Mouse (Mus musculus): ENCODE results near the gene Twnk. TPM values are rescaled to one million over a fixed set of nuclear protein-coding genes. Genes with fewer than 3 reads are reported as not detected.

Gene Twnk
- polyA plus RNA-seq, 1 experiment from 2014 or later: 18.0 TPM

DNA sequence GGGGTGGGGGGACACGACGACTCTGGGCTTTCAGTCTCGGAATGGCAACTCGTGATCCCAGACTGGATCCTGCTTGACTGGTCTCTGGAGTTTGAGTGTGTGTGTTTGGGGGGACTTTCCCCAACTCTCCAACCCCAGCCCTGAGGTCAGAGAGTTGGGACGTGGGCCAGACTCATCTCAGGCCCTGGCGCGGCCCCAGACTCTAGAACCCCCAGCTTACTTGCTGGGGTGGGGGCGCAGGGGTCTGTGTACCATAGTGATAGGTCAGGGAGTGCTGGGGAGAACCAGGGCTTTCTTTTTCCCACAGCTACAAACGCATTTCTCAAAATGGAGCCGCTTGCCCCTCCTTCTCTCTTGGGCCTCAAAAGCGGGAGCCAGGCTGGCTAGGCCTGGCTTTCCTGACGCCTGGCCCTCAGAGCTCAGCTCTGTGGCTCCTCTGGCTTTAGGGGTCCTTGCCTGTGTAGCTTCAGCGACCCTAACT, 12.9 kb downstream of the Twnk start:
- peak; percentile 53 for DNase-seq (ENCODE audit: low spot score)
- H3K9me3 ChIP-seq (replicated peaks; ENCODE audit: control insufficient read depth, low read length): no peaks in the 10 kb centered on the region
- ATAC-seq (replicated peaks; ENCODE audit: insufficient number of reproducible peaks, low FRiP score, low TSS enrichment, low read depth): no peak
- peak overlapping the region; percentile 97 for H3K27ac ChIP-seq (replicated peaks; ENCODE audit: low read depth, low read length)
- H3K27me3 ChIP-seq (ENCODE audit: control insufficient read depth, insufficient read depth, low read length): no peaks in the 10 kb centered on the region
- H3K4me1 ChIP-seq (ENCODE audit: control insufficient read depth, insufficient read depth, low read length): peaks cover 2% of the 10 kb centered on the region; the same call in 1 of the 2 replicates
- peak overlapping the region; percentile 78 for H3K4me3 ChIP-seq (ENCODE audit: low read depth, low read length)
- H3K9ac ChIP-seq (replicated peaks; ENCODE audit: low read length): peak overlapping the region; percentile 96
- H3K36me3 ChIP-seq (replicated peaks; ENCODE audit: control insufficient read depth, insufficient read depth, low read depth, low read length): no peaks in the 10 kb centered on the region
- WGBS: 0% methylated on average over 13 of the region's 13 CpGs
- H3K4me2 ChIP-seq (ENCODE audit: low read depth, low read length): peak overlapping the region; percentile 90

DNA sequence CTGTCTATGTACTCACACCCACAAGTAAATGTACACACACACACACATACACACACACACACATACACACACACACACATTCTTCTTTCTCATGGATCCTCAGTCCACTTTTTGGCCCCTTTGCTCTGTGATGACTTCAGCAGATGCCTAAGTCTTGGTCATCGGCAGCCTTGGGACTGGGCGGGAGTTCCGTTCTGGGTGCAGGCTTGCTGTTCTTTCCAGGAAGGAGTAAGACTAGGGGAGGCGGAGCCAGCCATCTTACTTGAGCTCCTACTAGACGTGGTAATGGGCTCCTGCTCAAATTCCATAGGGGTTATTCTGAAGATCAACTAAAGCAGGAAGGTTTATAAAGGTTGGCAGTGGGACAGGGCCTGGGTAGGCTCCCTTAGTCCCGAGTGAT, 14.9 kb downstream of the Twnk start:
- Histone ChIP-seq H3K27ac (replicated peaks; ENCODE audit: low read depth, low read length) (no peak overlapping the region), H3K9me3 (replicated peaks; ENCODE audit: control insufficient read depth, low read length) (no peaks in the 10 kb centered on the region), H3K9ac (replicated peaks; ENCODE audit: low read length) (no peak overlapping the region), H3K27me3 (ENCODE audit: control insufficient read depth, insufficient read depth, low read length) (no peaks in the 10 kb centered on the region), H3K4me1 (ENCODE audit: control insufficient read depth, insufficient read depth, low read length) (peaks cover 4% of the 10 kb centered on the region), H3K4me3 (ENCODE audit: low read depth, low read length) (no peak overlapping the region), H3K4me2 (ENCODE audit: low read depth, low read length) (no peak overlapping the region), H3K36me3 (replicated peaks; ENCODE audit: control insufficient read depth, insufficient read depth, low read depth, low read length) (peaks cover 6% of the 10 kb centered on the region)
- no peak for DNase-seq (ENCODE audit: low spot score)
- ATAC-seq (replicated peaks; ENCODE audit: insufficient number of reproducible peaks, low FRiP score, low TSS enrichment, low read depth): no peak
- 59% methylated on average over 6 of the region's 6 CpGs for WGBS

DNA sequence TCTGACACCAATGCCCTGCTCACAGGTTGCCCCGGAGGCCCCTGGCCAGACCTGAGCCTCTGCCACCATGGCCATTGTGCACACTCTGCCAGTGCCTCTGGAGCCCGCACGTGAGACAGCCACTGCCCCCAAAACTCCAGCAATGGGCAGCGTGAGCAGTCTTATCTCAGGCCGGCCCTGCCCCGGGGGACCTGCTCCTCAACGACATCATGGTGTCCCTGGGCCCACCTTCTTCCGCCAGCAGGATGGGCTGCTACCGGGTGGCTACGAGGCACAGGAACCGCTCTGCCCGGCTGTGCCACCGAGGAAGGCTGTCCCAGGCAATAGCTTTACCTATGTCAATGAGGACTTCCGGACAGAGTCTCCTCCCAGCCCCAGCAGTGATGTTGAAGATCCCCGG, 15.9 kb downstream of the Twnk start:
- Histone ChIP-seq H3K27me3 (ENCODE audit: control insufficient read depth, insufficient read depth, low read length) (no peaks in the 10 kb centered on the region), H3K4me2 (ENCODE audit: low read depth, low read length) (no peak overlapping the region), H3K9me3 (replicated peaks; ENCODE audit: control insufficient read depth, low read length) (no peaks in the 10 kb centered on the region), H3K9ac (replicated peaks; ENCODE audit: low read length) (no peak overlapping the region), H3K27ac (replicated peaks; ENCODE audit: low read depth, low read length) (no peak overlapping the region), H3K36me3 (replicated peaks; ENCODE audit: control insufficient read depth, insufficient read depth, low read depth, low read length) (peaks cover 11% of the 10 kb centered on the region), H3K4me1 (ENCODE audit: control insufficient read depth, insufficient read depth, low read length) (peaks cover 4% of the 10 kb centered on the region), H3K4me3 (ENCODE audit: low read depth, low read length) (no peak overlapping the region)
- WGBS: 92% methylated on average over 15 of the region's 15 CpGs
- DNase-seq (ENCODE audit: low spot score) (no peak), ATAC-seq (replicated peaks; ENCODE audit: insufficient number of reproducible peaks, low FRiP score, low TSS enrichment, low read depth) (no peak)

DNA sequence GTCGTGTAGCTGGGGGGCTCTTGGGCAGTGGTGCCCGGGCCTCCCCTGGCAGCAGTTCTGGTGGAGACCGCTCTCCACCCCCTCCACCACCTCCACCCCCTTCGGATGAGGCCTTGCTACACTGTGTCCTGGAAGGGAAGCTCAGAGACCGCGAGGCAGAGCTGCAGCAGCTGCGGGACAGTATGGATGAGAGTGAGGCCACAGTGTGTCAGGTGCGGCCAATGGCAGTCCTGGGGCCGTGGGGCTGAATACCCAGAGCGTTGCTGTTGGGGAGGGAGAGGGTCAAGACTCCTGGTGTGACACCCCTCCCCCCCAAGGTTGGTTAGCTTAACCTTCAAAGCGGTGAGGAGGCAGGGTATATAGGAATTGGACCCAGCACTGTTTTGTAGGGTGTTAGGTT, 18.5 kb downstream of the Twnk start:
- Histone ChIP-seq H3K9ac (replicated peaks; ENCODE audit: low read length) (no peak overlapping the region), H3K9me3 (replicated peaks; ENCODE audit: control insufficient read depth, low read length) (no peaks in the 10 kb centered on the region), H3K36me3 (replicated peaks; ENCODE audit: control insufficient read depth, insufficient read depth, low read depth, low read length) (peaks cover 23% of the 10 kb centered on the region), H3K27me3 (ENCODE audit: control insufficient read depth, insufficient read depth, low read length) (no peaks in the 10 kb centered on the region), H3K4me2 (ENCODE audit: low read depth, low read length) (no peak overlapping the region), H3K27ac (replicated peaks; ENCODE audit: low read depth, low read length) (no peak overlapping the region), H3K4me1 (ENCODE audit: control insufficient read depth, insufficient read depth, low read length) (peaks cover 4% of the 10 kb centered on the region), H3K4me3 (ENCODE audit: low read depth, low read length) (no peak overlapping the region)
- 83% methylated on average over 11 of the region's 11 CpGs for WGBS
- ATAC-seq (replicated peaks; ENCODE audit: insufficient number of reproducible peaks, low FRiP score, low TSS enrichment, low read depth): no peak
- DNase-seq (ENCODE audit: low spot score): no peak

DNA sequence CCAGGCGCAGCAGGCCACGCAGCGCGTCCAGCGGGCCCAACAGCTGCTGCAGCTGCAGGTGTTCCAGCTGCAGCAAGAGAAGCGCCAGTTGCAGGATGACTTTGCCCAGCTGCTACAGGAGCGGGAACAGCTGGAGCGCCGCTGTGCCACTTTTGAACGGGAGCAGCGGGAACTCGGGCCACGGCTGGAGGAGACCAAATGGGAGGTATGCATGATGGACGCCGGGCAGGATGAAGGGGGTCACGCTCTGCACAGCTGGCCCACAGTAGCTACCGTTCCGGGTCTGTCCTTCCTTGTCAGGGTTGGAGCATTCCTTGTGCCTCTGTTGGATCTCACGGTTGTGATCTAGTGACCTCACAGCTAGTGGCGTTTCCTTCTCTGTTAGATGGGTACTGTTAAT, 19.3 kb downstream of the Twnk start:
- peaks cover 4% of the 10 kb centered on the region for H3K4me1 ChIP-seq (ENCODE audit: control insufficient read depth, insufficient read depth, low read length)
- 90% methylated on average over 20 of the region's 20 CpGs for WGBS
- no peak overlapping the region for H3K4me2 ChIP-seq (ENCODE audit: low read depth, low read length)
- DNase-seq (ENCODE audit: low spot score): no peak
- no peak overlapping the region for H3K9ac ChIP-seq (replicated peaks; ENCODE audit: low read length)
- no peaks in the 10 kb centered on the region for H3K9me3 ChIP-seq (replicated peaks; ENCODE audit: control insufficient read depth, low read length)
- H3K27me3 ChIP-seq (ENCODE audit: control insufficient read depth, insufficient read depth, low read length): no peaks in the 10 kb centered on the region
- no peak overlapping the region for H3K27ac ChIP-seq (replicated peaks; ENCODE audit: low read depth, low read length)
- H3K36me3 ChIP-seq (replicated peaks; ENCODE audit: control insufficient read depth, insufficient read depth, low read depth, low read length): peaks cover 23% of the 10 kb centered on the region
- no peak for ATAC-seq (replicated peaks; ENCODE audit: insufficient number of reproducible peaks, low FRiP score, low TSS enrichment, low read depth)
- no peak overlapping the region for H3K4me3 ChIP-seq (ENCODE audit: low read depth, low read length)

DNA sequence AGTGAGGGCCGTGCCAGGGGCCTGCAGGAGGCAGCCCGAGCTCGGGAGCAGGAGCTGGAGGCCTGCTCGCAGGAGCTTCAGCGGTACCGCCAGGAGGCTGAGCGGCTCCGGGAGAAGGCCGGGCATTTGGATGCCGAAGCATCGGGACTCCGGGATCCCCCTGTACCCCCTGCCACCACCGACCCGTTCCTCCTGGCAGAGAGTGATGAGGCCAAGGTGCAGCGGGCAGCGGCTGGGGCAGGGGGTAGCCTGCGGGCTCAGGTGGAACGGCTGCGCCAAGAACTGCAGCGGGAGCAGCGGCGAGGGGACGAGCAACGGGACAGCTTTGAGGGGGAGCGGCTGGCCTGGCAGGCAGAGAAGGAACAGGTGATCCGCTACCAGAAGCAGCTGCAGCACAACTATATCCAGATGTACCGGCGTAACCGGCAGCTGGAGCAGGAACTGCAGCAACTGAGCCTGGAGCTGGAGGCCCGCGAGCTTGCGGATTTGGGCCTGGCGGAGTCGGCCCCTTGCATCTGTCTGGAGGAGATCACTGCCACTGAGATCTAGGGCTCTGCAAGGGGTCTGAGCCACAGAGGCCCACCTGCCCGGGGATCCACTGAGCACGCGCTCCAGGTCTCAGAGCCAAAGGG, 20.6 kb downstream of the Twnk start:
- Histone ChIP-seq H3K27ac (replicated peaks; ENCODE audit: low read depth, low read length) (no peak overlapping the region), H3K4me1 (ENCODE audit: control insufficient read depth, insufficient read depth, low read length) (peaks cover 4% of the 10 kb centered on the region)

DNA sequence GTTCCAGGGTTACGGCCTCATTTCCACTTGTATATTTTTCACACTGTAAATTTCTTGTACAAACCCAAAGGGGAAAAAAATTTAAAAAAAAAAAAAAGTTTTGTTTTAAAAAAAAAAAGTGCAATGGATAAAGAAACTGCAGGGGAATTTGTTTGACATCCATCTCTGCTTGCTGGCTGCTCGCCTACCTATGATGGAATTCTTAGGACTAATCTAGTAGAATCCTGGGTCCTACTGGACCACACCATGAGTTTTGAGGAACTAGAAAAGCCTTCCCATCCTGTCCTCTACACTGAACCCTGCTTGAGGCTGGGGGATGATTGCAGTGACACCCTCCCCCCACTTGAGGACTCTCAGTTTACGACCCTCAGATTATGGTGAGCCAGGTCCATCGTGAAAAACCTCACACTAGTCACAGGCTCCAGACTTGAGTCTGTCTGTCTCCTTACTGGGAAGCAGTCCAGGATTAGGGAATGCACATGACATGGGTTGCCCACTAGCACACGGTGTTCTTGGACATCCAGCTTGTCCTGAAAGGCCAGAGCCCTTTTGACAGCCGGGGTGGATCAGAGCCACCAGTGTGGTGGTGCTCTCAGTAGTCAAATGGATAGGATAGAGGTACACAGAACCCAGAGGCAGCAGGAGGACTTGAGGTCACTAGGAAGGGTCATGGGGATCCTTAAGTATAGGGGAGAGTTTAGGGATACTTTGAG, 21.7 kb downstream of the Twnk start:
- Histone ChIP-seq H3K27ac (replicated peaks; ENCODE audit: low read depth, low read length) (no peak overlapping the region), H3K9ac (replicated peaks; ENCODE audit: low read length) (no peak overlapping the region), H3K36me3 (replicated peaks; ENCODE audit: control insufficient read depth, insufficient read depth, low read depth, low read length) (peaks cover 23% of the 10 kb centered on the region), H3K4me2 (ENCODE audit: low read depth, low read length) (no peak overlapping the region), H3K4me3 (ENCODE audit: low read depth, low read length) (no peak overlapping the region), H3K4me1 (ENCODE audit: control insufficient read depth, insufficient read depth, low read length) (peaks cover 2% of the 10 kb centered on the region), H3K27me3 (ENCODE audit: control insufficient read depth, insufficient read depth, low read length) (no peaks in the 10 kb centered on the region), H3K9me3 (replicated peaks; ENCODE audit: control insufficient read depth, low read length) (no peaks in the 10 kb centered on the region)
- WGBS: 76% methylated on average over 6 of the region's 6 CpGs
- ATAC-seq (replicated peaks; ENCODE audit: insufficient number of reproducible peaks, low FRiP score, low TSS enrichment, low read depth): no peak
- no peak for DNase-seq (ENCODE audit: low spot score)

More for the DNA sequence above, 20.6 kb downstream of the Twnk start:
- Histone ChIP-seq H3K36me3 (replicated peaks; ENCODE audit: control insufficient read depth, insufficient read depth, low read depth, low read length) (peaks cover 23% of the 10 kb centered on the region), H3K27me3 (ENCODE audit: control insufficient read depth, insufficient read depth, low read length) (no peaks in the 10 kb centered on the region), H3K9ac (replicated peaks; ENCODE audit: low read length) (no peak overlapping the region), H3K4me2 (ENCODE audit: low read depth, low read length) (no peak overlapping the region), H3K4me3 (ENCODE audit: low read depth, low read length) (no peak overlapping the region), H3K9me3 (replicated peaks; ENCODE audit: control insufficient read depth, low read length) (no peaks in the 10 kb centered on the region)
- 83% methylated on average over 37 of the region's 37 CpGs for WGBS
- DNase-seq (ENCODE audit: low spot score) (peak; percentile 39), ATAC-seq (replicated peaks; ENCODE audit: insufficient number of reproducible peaks, low FRiP score, low TSS enrichment, low read depth) (no peak)

DNA sequence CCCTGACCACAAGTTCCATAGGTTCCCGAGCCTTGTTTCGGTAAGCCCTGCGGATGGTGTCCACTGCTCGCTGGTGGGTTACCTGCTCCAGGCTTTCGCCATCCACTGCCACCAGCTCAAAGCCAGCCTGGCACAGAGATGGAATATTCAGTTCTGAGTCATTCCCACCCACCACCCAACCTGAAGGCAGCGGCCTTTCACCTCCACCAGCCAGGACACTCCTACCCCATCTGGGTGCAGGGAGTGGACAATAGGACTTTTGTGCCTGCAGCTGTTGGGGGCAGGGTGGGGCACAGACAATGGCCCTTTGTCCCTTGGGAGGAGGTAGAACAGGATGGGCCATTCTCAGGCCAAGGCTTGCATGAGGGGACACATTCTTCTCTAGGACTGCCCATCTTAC, 22.4 kb downstream of the Twnk start:
- peaks cover 2% of the 10 kb centered on the region for H3K4me1 ChIP-seq (ENCODE audit: control insufficient read depth, insufficient read depth, low read length)
- no peaks in the 10 kb centered on the region for H3K27me3 ChIP-seq (ENCODE audit: control insufficient read depth, insufficient read depth, low read length)
- DNase-seq (ENCODE audit: low spot score) (no peak), ATAC-seq (replicated peaks; ENCODE audit: insufficient number of reproducible peaks, low FRiP score, low TSS enrichment, low read depth) (no peak)
- no peaks in the 10 kb centered on the region for H3K9me3 ChIP-seq (replicated peaks; ENCODE audit: control insufficient read depth, low read length)
- no peak overlapping the region for H3K4me2 ChIP-seq (ENCODE audit: low read depth, low read length)
- no peak overlapping the region for H3K27ac ChIP-seq (replicated peaks; ENCODE audit: low read depth, low read length)
- WGBS: 67% methylated on average over 6 of the region's 6 CpGs
- H3K4me3 ChIP-seq (ENCODE audit: low read depth, low read length): no peak overlapping the region
- no peak overlapping the region for H3K9ac ChIP-seq (replicated peaks; ENCODE audit: low read length)
- peaks cover 23% of the 10 kb centered on the region for H3K36me3 ChIP-seq (replicated peaks; ENCODE audit: control insufficient read depth, insufficient read depth, low read depth, low read length)

Data from embryonic facial prominence, embryonic 11.5 days (tissue).